Mouse (Mus musculus): ENCODE data around the gene Sephs1.
"Not testable (repeated sequence)": the region's sequence is repeated elsewhere in the genome, so short reads cannot be mapped to it uniquely, and the experiment has no call there.

The Sephs1 gene

GRCm38 (mm10) chr2:4908771-4909315, 27.5 kb downstream of the Sephs1 start:
- no peak for DNase-seq

GRCm38 (mm10) chr2:4909909-4910308, 28.5 kb downstream of the Sephs1 start:
- no peak for DNase-seq

DNA sequence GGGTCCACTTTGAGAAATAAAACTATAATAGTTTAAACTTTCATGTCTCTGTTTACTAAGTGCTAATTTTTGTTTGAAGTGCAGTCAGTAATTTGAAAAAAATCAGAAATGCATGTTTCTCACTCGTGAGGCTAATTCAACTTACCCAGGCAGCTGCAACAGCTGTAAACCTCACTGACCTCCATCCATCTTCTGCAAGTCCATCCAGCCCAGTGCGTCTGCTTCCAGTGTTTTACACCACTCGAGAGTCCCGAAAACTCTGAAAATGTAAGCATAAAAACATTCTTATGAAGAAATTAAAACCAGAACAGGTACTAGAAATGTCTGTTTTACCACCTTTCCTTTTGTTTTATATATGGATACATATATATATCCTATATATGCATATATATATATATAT, 29.2 kb downstream of the Sephs1 start:
- no peak for DNase-seq

DNA sequence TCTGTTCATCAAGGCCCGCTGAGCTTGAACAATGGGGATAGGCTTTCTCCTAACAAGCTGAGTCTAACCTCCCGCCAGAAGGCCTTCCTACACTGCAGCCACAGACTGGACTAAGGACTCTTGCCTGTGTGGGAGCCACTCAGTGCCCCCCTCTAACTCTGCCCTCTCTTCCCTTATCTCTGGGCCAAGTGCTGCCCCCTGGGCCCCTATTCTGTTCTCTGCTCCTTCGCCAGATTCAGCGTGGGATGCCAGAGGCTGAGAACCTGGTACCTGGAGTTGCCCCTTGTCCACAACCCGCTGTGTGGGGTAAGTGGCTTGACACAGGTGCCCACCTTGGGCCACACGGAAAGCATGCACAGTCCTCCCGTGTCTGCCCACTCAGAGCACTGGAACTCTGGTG, 32.6 kb downstream of the Sephs1 start:
- DNase-seq = no peak

DNA sequence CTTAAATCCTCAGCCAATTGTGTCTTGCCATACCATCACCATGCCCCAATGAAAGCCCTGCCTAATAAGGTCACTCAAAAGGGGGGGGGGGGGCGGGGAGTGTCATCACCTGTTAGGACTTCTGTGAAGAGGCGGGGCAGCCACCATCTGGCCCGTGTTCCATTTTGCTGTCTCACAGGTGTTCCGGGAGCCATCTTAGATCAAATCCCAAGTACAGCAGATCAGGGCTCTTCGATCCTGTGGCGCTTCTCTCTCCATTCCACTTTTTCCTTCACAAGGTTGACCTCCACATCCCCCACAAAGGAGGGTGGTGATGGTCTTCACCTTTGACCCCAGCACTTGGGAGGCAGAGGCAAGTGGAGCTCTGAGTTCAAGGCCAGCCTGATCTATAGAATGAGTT, 34.7 kb downstream of the Sephs1 start:
- DNase-seq = no peak

DNA sequence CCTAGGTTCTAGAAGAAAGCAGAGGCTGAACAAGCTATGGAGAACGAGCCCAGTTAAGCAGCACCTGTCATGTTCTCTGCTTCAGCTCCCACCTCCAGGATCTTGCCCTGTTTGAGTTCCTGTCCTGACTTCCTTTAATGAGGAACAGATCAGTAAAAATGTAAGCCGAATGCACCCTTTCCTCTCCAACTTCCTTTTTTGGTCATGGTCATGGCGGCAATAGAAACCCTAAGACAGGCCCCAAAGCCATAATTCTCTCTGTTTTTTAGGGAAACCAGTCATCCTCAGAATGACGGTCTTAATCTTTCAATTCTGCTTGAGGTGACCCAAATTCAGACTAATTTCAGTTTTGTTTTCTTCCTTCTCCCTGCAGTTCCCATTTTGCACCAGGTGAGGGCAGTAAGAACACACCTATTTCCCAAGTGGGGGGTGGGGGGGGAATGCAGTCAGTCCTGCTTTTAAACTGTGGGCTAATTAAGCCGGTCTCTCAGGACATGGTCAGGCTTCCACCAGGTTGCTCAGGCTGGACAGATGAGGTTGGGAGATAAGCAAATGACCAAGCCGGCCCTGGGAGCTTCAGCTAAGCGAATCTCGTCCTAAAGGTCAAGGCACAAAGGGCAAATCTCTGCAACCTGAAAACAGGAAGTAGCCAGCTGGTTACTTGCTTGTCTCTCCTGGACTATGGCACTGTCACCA, 36.1 kb downstream of the Sephs1 start:
- peak; percentile 52 for DNase-seq

DNA sequence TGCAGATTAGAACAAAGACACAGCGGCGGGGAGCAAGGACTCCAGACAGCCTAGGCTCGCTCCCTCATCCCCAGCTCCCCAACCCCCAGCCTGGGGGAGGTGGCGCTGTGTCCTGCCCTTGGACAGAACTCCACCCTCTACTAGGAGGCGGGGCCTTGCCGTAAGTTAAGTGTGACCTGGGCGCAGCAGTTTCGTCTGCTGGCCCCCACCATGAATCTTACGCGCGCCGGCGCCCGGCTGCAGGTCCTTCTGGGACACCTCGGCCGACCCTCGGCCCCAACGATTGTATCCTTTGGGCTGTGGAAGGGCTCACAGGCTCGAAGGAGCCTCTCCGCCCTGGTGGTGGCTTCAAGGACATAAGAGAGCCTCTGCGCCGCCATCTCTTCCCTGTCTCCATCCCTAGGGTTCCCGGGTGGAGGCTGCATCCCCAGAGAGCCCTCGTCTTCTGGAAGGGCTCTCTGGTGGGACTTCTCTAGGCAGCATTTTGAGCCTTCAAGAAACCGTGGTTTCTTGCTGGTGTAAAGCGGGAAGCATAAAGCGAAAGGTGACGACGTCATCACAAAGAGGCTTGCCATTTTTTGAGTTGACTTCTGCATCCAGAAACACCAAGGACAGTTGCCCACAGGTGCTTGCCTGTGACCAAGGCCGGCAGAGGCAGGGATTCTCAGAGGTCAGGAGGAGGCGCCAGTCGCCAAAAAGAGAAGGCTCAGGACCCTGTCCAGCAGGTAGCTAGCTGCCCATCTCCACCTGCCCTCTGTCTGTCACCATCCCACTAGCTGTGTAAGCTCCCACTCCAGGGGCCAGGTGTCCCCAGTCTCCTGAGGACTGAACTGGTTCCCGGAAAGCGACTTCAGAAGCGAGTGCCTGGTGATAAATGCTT, 37.7 kb downstream of the Sephs1 start, which contains the start of gene Phyh:
Gene Phyh (plus strand): TSS at position 160 of the 880 bp plus-strand sequence.
- peak; percentile 89 for DNase-seq

DNA sequence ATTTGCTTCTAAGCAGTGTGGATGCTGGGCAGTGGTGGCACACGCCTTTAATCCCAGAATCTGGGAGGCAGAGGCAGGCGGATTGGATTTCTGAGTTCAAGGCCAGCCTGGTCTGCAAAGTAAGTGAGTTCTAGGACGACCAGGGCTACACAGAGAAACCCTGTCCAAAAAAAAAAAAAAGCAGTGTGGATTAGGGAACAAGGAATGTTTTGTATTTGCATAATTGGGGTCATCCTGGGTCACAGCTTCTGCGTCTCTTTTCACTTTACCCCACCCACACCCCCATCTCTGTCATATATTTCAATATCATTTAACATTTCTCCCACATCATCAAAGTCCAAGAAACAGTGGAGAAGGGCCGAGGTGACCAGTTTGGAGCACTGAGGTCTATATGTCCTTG, 39.7 kb downstream of the Sephs1 start:
- no peak for DNase-seq

DNA sequence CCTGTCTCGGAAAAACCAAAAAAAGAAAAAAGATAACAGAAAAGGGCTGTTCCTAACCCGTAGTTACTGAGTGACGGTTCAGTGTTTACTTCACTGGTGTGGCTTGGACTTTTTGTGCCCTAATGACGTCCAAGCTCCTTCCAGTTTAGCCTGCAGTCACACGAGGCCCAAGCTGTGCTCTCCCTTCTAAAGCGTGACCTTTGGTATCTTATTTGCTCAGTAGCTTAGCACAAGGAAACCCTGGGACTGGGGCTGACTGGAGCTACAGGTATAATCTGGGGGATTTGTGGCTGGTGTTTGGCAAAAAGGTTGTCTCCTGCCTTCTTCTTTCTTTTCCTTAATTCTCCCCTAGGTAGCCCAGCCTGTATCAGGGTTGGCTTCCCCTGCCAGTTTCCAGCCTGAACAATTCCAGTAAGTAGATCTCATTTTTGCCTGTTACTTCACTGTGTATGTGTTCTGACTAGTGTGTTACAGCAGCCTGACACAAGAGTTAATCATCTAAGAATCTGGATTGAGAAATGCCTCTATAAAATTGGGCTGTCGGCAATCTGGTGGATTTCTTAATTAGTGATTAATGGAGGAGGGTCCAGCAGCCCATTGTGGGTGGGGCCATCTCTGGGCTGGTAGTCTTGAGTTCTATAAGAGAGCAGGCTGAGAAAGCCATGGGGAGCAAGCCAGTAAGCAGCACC, 41.3 kb downstream of the Sephs1 start:
- DNase-seq = peak; percentile 12

GRCm38 (mm10) chr2:4927391-4927790, 46.0 kb downstream of the Sephs1 start:
- DNase-seq = no peak

- no peak for DNase-seq
These were observed 47.9 kb downstream of the Sephs1 start for GRCm38 (mm10) chr2:4929230-4929629.

- no peak for DNase-seq
These were observed 53.2 kb downstream of the Sephs1 start for GRCm38 (mm10) chr2:4934516-4934915.

GRCm38 (mm10) chr2:4937931-4938330, 56.6 kb downstream of the Sephs1 start:
- no peak for DNase-seq

DNA sequence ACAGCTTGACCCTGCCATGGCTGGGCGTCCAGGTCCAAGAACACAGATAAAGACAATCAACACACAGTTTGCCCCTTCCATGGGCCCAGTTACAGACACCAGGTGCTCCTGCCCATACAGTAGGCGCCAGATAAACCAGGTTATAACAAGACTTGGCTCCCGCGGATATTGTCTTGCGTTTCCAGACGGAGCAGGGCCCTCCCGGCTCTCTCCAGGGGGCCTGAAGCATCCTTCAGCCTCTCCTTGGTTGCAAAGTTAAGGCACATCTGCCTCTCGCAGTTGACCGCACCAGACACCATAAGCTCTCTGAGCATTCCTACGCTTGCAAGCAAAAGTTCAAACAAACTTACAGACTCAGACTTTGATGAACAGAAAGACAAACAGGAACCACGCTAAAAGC, 59.5 kb downstream of the Sephs1 start:
- DNase-seq = no peak

DNA sequence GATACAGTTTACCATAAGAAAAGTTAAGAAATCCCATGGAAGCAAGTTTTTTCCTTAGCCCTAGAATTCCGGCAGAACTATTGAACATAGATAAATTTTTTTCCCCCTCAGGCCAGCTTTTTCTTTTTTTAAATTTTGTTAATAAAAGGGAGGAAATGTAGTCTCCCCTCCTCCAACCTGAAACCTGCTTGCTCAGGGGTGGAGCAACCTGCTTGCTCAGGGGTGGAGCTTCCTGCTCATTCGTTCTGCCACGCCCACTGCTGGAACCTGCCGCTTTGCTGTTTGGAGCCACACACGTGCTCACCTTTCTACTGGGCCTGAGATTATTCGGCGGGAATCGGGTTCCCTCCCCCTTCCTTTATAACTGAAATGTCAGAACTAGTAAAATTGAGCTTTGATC, 68.3 kb downstream of the Sephs1 start:
- DNase-seq = not testable (repeated sequence)

- DNase-seq = no peak
These were observed 69.6 kb downstream of the Sephs1 start for GRCm38 (mm10) chr2:4950986-4951385.

- DNase-seq = no peak
These were observed 72.9 kb downstream of the Sephs1 start for GRCm38 (mm10) chr2:4954216-4954760.

DNA sequence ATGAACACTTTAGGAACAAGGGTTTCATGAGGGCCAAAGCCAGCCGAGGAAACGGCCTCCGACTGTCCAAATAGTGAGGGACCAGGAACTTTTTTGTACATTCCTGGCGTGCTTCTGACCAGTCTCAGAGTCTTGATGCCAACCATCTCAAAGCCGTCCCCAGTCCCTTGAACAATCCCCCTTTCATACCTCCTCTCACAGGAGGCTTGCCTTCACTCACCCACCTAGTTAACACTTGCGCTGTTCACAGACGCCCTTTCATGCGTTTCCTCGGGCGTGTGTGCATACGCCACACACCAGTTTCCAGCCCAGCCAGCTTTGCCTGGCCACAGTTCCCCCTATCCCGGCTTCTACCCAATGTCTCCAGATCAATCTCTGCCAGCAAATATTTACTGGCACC, 76.7 kb downstream of the Sephs1 start:
- DNase-seq = no peak

Measured in liver (tissue).